Mouse (Mus musculus) myocyte (in vitro differentiated cells): ENCODE measurements around the gene Chd1.

Experiments
- CEBPB ChIP-seq: IDR thresholded peaks from 2 replicates; pipeline ENCODE4 v1.6.1; 2011; ENCODE audit warnings: mild to moderate bottlenecking, moderate library complexity; ENCODE audit not compliant: poor library complexity, insufficient read depth, severe bottlenecking
- E2F4 ChIP-seq: IDR thresholded peaks from one replicate; pipeline ENCODE4 v1.6.1; 2011; ENCODE audit warnings: mild to moderate bottlenecking, control low read depth, moderate library complexity; ENCODE audit not compliant: insufficient read depth
- MAX ChIP-seq: IDR thresholded peaks from one replicate; pipeline ENCODE4 v1.6.1; 2011; ENCODE audit warnings: low read depth, mild to moderate bottlenecking, control low read depth
- MYOD1 ChIP-seq, 3 experiments: IDR thresholded peaks; one replicate each; pipeline ENCODE4 v1.6.1; 2011; ENCODE audit warnings: control low read depth in 2 of 3, low read depth in 2 of 3, mild to moderate bottlenecking in 2 of 3, moderate library complexity in 1 of 3; ENCODE audit not compliant: insufficient read length in 2 of 3, control insufficient read depth in 1 of 3
- MYOG ChIP-seq, 3 experiments: IDR thresholded peaks; one replicate each; pipeline ENCODE4 v1.6.1; 2011; ENCODE audit warnings: control low read depth in 2 of 3, low read depth in 2 of 3, mild to moderate bottlenecking in 2 of 3; ENCODE audit not compliant: insufficient read length in 2 of 3, control insufficient read depth in 1 of 3, insufficient read depth in 1 of 3
- POLR2A ChIP-seq: IDR thresholded peaks from one replicate; pipeline ENCODE4 v1.6.1; 2011; ENCODE audit warnings: low read depth, mild to moderate bottlenecking, control low read depth, moderate library complexity; ENCODE audit not compliant: insufficient read length
- POLR2AphosphoS2 ChIP-seq: IDR thresholded peaks from one replicate; pipeline ENCODE4 v1.6.1; 2011; ENCODE audit warnings: low read depth, control low read depth; ENCODE audit not compliant: insufficient read length
- REST ChIP-seq: IDR thresholded peaks from one replicate; pipeline ENCODE4 v1.6.1; 2011; ENCODE audit warnings: mild to moderate bottlenecking, control low read depth, moderate library complexity; ENCODE audit not compliant: insufficient read depth, insufficient read length
- SRF ChIP-seq: IDR thresholded peaks from one replicate; pipeline ENCODE4 v1.6.1; 2011; ENCODE audit warnings: low read depth; ENCODE audit not compliant: control insufficient read depth, insufficient read length
- TCF12 ChIP-seq: IDR thresholded peaks from one replicate; pipeline ENCODE4 v1.6.1; 2011; ENCODE audit warnings: mild to moderate bottlenecking, control low read depth; ENCODE audit not compliant: poor library complexity, insufficient read depth, severe bottlenecking
- TCF3 ChIP-seq: IDR thresholded peaks from one replicate; pipeline ENCODE4 v1.6.1; 2011; ENCODE audit warnings: low read depth, control low read depth; ENCODE audit not compliant: insufficient read length
- USF1 ChIP-seq: IDR thresholded peaks from one replicate; pipeline ENCODE4 v1.6.1; 2011; ENCODE audit warnings: low read depth, mild to moderate bottlenecking, control low read depth, moderate library complexity

DNA sequence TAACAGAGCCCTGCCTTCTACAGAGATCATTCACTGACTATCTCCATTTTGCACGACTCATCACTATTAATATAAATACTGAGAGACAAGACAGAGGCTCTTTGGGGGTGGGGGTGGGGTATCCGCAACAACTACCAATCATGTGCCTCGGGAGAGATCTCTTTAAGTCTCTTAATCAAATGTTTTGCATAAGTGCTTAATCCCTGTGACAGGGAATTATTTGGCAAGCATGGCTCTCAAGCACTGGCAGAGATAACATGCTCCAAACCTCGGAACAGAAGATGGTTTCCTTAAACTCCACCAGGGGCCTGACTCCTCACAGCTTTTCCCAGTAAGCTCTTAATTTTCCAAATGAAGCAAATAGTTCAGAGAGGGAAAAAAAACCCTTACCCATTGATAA lies 103.2 kb downstream of the Chd1 start:
- TF ChIP-seq POLR2A (no peak), E2F4 (no peak), SRF (no peak), USF1 (no peak), MYOG (IDR thresholded peaks at IDR 0.05; ENCODE audit: control insufficient read depth in 1 of 3, insufficient read depth in 1 of 3, insufficient read length in 2 of 3, low read depth in 2 of 3) (no peak), TCF12 (no peak), MAX (no peak), TCF3 (no peak), CEBPB (no peak), MYOD1 (IDR thresholded peaks at IDR 0.05; ENCODE audit: control insufficient read depth in 1 of 3, insufficient read length in 2 of 3, low read depth in 2 of 3) (no peak), REST (no peak), POLR2AphosphoS2 (no peak)
